Mouse (Mus musculus) cerebellum, adult 2 months (tissue): ENCODE measurements at regions not wholly inside any gene's neighbourhood (a gene's known extent, or its start where the extent isn't known, plus 50 kb on each side); places are given as distances from the start of the nearest gene placed in this dataset.

Experiments
- CTCF ChIP-seq: fragments of 200-500 bp; IDR thresholded peaks from 2 replicates; pipeline ENCODE4 v1.5.1; 2011; ENCODE audit warnings: low read depth, mild to moderate bottlenecking, control low read depth, low read length, moderate library complexity, borderline replicate concordance; ENCODE audit not compliant: insufficient read depth
- POLR2A ChIP-seq: fragments of 200-500 bp; IDR thresholded peaks from 2 replicates; pipeline ENCODE4 v1.6.1; 2011; ENCODE audit warnings: low read length, control low read depth, borderline replicate concordance; ENCODE audit not compliant: insufficient read depth

DNA sequence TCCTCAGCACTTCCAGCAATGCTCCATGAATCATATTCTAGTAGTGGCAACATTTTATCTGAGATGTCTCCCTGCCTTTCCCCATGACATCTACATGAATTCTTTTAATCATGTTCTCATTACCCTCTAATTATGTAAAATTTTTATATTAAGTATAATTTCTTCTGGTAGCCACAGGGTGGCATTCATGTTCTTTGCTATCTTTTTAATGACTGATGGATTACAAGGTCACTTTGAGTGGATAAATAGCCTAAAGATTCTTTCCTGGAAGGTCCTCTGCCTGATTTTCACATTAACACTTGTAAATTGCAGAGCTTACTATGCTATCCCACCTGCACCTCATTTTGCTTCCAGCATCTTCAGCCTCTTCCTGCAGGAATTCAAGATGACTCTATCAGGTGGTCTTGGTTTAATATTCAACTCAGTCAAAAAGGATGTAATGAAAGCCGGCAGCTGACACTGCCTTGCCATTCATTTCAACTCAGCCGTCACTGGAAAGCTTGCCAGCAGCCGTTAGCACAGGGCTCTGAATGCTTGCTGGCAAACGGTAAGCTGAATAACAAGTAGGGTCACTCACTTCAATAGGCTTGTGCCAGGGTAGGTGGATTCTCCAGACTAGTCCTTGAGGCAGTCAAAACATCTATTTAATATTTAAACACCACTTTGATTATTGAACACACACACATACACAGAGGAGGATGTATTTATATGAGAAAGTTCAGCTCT, 97.0 kb upstream of the Fshr start:
- TF ChIP-seq CTCF, result no peak
- TF ChIP-seq POLR2A, result no peak
